Mouse (Mus musculus) MEL (cell line): ENCODE data around the gene Nabp2. TPM values are rescaled to one million over a fixed set of nuclear protein-coding genes. Genes with fewer than 3 reads are reported as not detected.

Source experiments
- DNase-seq: peaks from one replicate; pipeline ENCODE4 v3.0.0; 2011; ENCODE audit warnings: low read depth, low spot score
- H3K27ac ChIP-seq: 2 replicates; pipeline ENCODE4 v1.5.1; 2012; ENCODE audit warnings: low read depth, mild to moderate bottlenecking, control low read depth, low read length, moderate library complexity; ENCODE audit not compliant: control insufficient read depth
- H3K27me3 ChIP-seq, 2 experiments: fragments of 150-350 bp in 1 of 2; sonication (generic) in 1 of 2; 2 replicates each; pipeline ENCODE4 v1.6.1; 2012; ENCODE audit warnings: low read length in 2 of 2, mild to moderate bottlenecking in 2 of 2, improper control_type of control experiment in 1 of 2, moderate library complexity in 1 of 2; ENCODE audit not compliant: insufficient read depth in 2 of 2, control insufficient read depth in 1 of 2
- H3K36me3 ChIP-seq, 2 experiments: 2 replicates each; pipeline ENCODE4 v1.6.1; 2012 to 2014; ENCODE audit warnings: low read length in 2 of 2, improper control_type of control experiment in 1 of 2, inconsistent platforms in 1 of 2, mild to moderate bottlenecking in 1 of 2; ENCODE audit not compliant: insufficient read depth in 2 of 2, control insufficient read depth in 1 of 2
- H3K4me1 ChIP-seq, 2 experiments: fragments of 150-350 bp in 1 of 2; sonication (generic) in 1 of 2; 2 replicates each; pipeline ENCODE4 v1.6.1; 2012; ENCODE audit warnings: low read length in 2 of 2, improper control_type of control experiment in 1 of 2, mild to moderate bottlenecking in 1 of 2; ENCODE audit not compliant: insufficient read depth in 2 of 2, control insufficient read depth in 1 of 2
- H3K4me3 ChIP-seq, 2 experiments: fragments of 150-350 bp in 1 of 2; sonication (generic) in 1 of 2; 2 replicates each; pipeline ENCODE4 v1.5.1; 2012; ENCODE audit warnings: low read depth in 2 of 2, low read length in 2 of 2, mild to moderate bottlenecking in 2 of 2, moderate library complexity in 2 of 2, control low read depth in 1 of 2, improper control_type of control experiment in 1 of 2; ENCODE audit not compliant: control insufficient read depth in 1 of 2, insufficient read depth in 1 of 2
- H3K79me2 ChIP-seq: 2 replicates; pipeline ENCODE4 v1.6.1; 2012; ENCODE audit warnings: mild to moderate bottlenecking, low read length, moderate library complexity; ENCODE audit not compliant: control insufficient read depth, poor library complexity, insufficient read depth
- H3K9ac ChIP-seq: 2 replicates; pipeline ENCODE4 v1.6.1; 2012; ENCODE audit warnings: low read depth, mild to moderate bottlenecking, control low read depth, low read length, moderate library complexity; ENCODE audit not compliant: control insufficient read depth, poor library complexity, severe bottlenecking
- H3K9me3 ChIP-seq: fragments of 150-350 bp; sonication (generic); replicated peaks from 2 replicates; pipeline ENCODE4 v1.6.1; 2012; ENCODE audit warnings: mild to moderate bottlenecking, low read length, improper control_type of control experiment, moderate library complexity; ENCODE audit not compliant: insufficient read depth
- CHD2 ChIP-seq: IDR thresholded peaks from 2 replicates; pipeline ENCODE4 v1.6.1; 2011; ENCODE audit warnings: low read length, improper control_type of control experiment
- E2F4 ChIP-seq: IDR thresholded peaks from 2 replicates; pipeline ENCODE4 v1.6.1; 2011; ENCODE audit warnings: low read depth, low read length, improper control_type of control experiment, borderline replicate concordance
- ELF1 ChIP-seq: IDR thresholded peaks from 2 replicates; pipeline ENCODE4 v1.6.1; 2014; ENCODE audit warnings: low read depth, mild to moderate bottlenecking, inconsistent platforms, low read length, improper control_type of control experiment, moderate library complexity
- GATA1 ChIP-seq: IDR thresholded peaks from 2 replicates; pipeline ENCODE4 v1.6.1; 2011; ENCODE audit warnings: low read depth, low read length, improper control_type of control experiment
- KAT2A ChIP-seq: conservative IDR thresholded peaks from 2 replicates; pipeline ENCODE4 v1.6.1; 2012; ENCODE audit warnings: low read depth, low read length, improper control_type of control experiment, inconsistent platforms
- MYB ChIP-seq: IDR thresholded peaks from 2 replicates; pipeline ENCODE4 v1.6.1; 2011; ENCODE audit warnings: mild to moderate bottlenecking, low read depth, low read length, improper control_type of control experiment
- NRF1 ChIP-seq: IDR thresholded peaks from 2 replicates; pipeline ENCODE4 v1.6.1; 2014; ENCODE audit warnings: low read depth, mild to moderate bottlenecking, inconsistent platforms, low read length, improper control_type of control experiment, moderate library complexity; ENCODE audit not compliant: poor library complexity, insufficient read depth, severe bottlenecking
- POLR2A ChIP-seq, 2 experiments: IDR thresholded peaks; 2 replicates each; pipeline ENCODE4 v1.6.1; 2011 to 2012; ENCODE audit warnings: low read length in 2 of 2, mild to moderate bottlenecking in 2 of 2, control low read depth in 1 of 2, improper control_type of control experiment in 1 of 2, low read depth in 1 of 2, moderate library complexity in 1 of 2; ENCODE audit not compliant: control insufficient read depth in 1 of 2, insufficient read depth in 1 of 2, poor library complexity in 1 of 2
- POLR2AphosphoS2 ChIP-seq: IDR thresholded peaks from 2 replicates; pipeline ENCODE4 v1.6.1; 2011; ENCODE audit warnings: low read length, improper control_type of control experiment
- RAD21 ChIP-seq: IDR thresholded peaks from 2 replicates; pipeline ENCODE4 v1.6.1; 2011; ENCODE audit warnings: mild to moderate bottlenecking, low read depth, low read length, improper control_type of control experiment
- RCOR1 ChIP-seq: IDR thresholded peaks from 2 replicates; pipeline ENCODE4 v1.6.1; 2012; ENCODE audit warnings: low read depth, mild to moderate bottlenecking, inconsistent platforms, low read length, improper control_type of control experiment
- TCF12 ChIP-seq: IDR thresholded peaks from 2 replicates; pipeline ENCODE4 v1.6.1; 2014; ENCODE audit warnings: low read depth, mild to moderate bottlenecking, inconsistent platforms, low read length, improper control_type of control experiment, moderate library complexity
- UBTF ChIP-seq: IDR thresholded peaks from 2 replicates; pipeline ENCODE4 v1.6.1; 2012; ENCODE audit warnings: low read depth, mild to moderate bottlenecking, inconsistent platforms, low read length, improper control_type of control experiment, moderate library complexity, borderline replicate concordance; ENCODE audit not compliant: insufficient read depth
- USF2 ChIP-seq, 2 experiments: IDR thresholded peaks; 2 replicates each; pipeline ENCODE4 v1.6.1; 2011 to 2012; ENCODE audit warnings: improper control_type of control experiment in 2 of 2, low read length in 2 of 2, borderline replicate concordance in 1 of 2, inconsistent platforms in 1 of 2, low read depth in 1 of 2, mild to moderate bottlenecking in 1 of 2; ENCODE audit not compliant: insufficient read depth in 1 of 2
- ZC3H11A ChIP-seq: IDR thresholded peaks from 2 replicates; pipeline ENCODE4 v1.6.1; 2012; ENCODE audit warnings: low read depth, mild to moderate bottlenecking, inconsistent platforms, low read length, improper control_type of control experiment
- ZKSCAN1 ChIP-seq: IDR thresholded peaks from 2 replicates; pipeline ENCODE4 v1.6.1; 2012; ENCODE audit warnings: low read depth, mild to moderate bottlenecking, inconsistent platforms, low read length, improper control_type of control experiment, moderate library complexity
- ZNF384 ChIP-seq: IDR thresholded peaks from 2 replicates; pipeline ENCODE4 v1.6.1; 2012; ENCODE audit warnings: low read depth, mild to moderate bottlenecking, inconsistent platforms, low read length, improper control_type of control experiment
- polyA plus RNA-seq, 2 experiments: library from polyadenylated mRNA; stranded (reverse) in 1 of 2; unstranded in 1 of 2; fragments of >175 nt in 1 of 2; fragments of >200 nt in 1 of 2; gene quantifications; 2 replicates each; pipeline versions ENCODE4 v1.2.1 to v1.2.4; 2012; ENCODE audit warnings: low replicate concordance in 2 of 2, low read depth in 1 of 2; ENCODE audit not compliant: insufficient read length in 2 of 2, insufficient read depth in 1 of 2, missing spikeins in 1 of 2
- total RNA-seq: library from RNA; depleted of rRNA; stranded (reverse); fragments of 300-350 nt; gene quantifications from 2 replicates; pipeline ENCODE4 v1.2.3, GENCODE M21; 2012

Nabp2 gene
- total and polyA plus RNA-seq, 3 experiments: 33.7 to 249 (median 166) TPM

- Histone ChIP-seq H3K27me3 (no peaks in the 10 kb centered on the region), H3K9ac (no peak overlapping the region), H3K9me3 (no peaks in the 10 kb centered on the region), H3K4me3 (no peak overlapping the region), H3K4me1 (peaks cover 4 to 13% of the 10 kb centered on the region in 2 experiments), H3K27ac (no peak overlapping the region), H3K79me2 (no peaks in the 10 kb centered on the region), H3K36me3 (peaks cover 4 to 20% of the 10 kb centered on the region in 2 experiments)
- TF ChIP-seq RCOR1 (0 out of 2 replicates have a peak, but pooled peaks have one; percentile 21), POLR2AphosphoS2 (no peak)
- no peak for DNase-seq
Observed at GRCm38 (mm10) chr10:128422426-128422825, 11.1 kb upstream of the Nabp2 start.

GRCm38 (mm10) chr10:128414848-128415247, 3.6 kb upstream of the Nabp2 start:
- Histone ChIP-seq H3K4me3 (no peak overlapping the region), H3K9ac (no peak overlapping the region), H3K4me1 (no peaks in the 10 kb centered on the region; a peak in 1 of 4 replicates), H3K27me3 (no peaks in the 10 kb centered on the region), H3K27ac (no peak overlapping the region), H3K36me3 (peaks cover 5 to 6% of the 10 kb centered on the region in 2 experiments), H3K9me3 (no peaks in the 10 kb centered on the region), H3K79me2 (peaks cover 24% of the 10 kb centered on the region)
- no peak for TF ChIP-seq POLR2A (IDR thresholded peaks at IDR 0.05; ENCODE audit: control insufficient read depth in 1 of 2, insufficient read depth in 1 of 2, low read depth in 1 of 2, low read length in 2 of 2, poor library complexity in 1 of 2)
- TF ChIP-seq E2F4: no peak
- no peak for TF ChIP-seq RAD21
- no peak for TF ChIP-seq GATA1
- no peak for TF ChIP-seq KAT2A
- TF ChIP-seq ZNF384: no peak
- no peak for TF ChIP-seq ZKSCAN1
- TF ChIP-seq ELF1: no peak
- no peak for TF ChIP-seq UBTF
- TF ChIP-seq ZC3H11A: no peak
- no peak for TF ChIP-seq CHD2
- no peak for TF ChIP-seq MYB
- no peak for DNase-seq

GRCm38 (mm10) chr10:128413076-128413475, 1.8 kb upstream of the Nabp2 start:
- TF ChIP-seq MYB (no peak), ELF1 (no peak), NRF1 (no peak), USF2 (IDR thresholded peaks at IDR 0.05; ENCODE audit: borderline replicate concordance in 1 of 2, insufficient read depth in 1 of 2, low read depth in 1 of 2, low read length in 2 of 2) (no peak), E2F4 (no peak), RAD21 (no peak), TCF12 (no peak), POLR2AphosphoS2 (no peak)
- no peaks in the 10 kb centered on the region for H3K9me3 ChIP-seq
- no peak overlapping the region for H3K4me3 ChIP-seq
- H3K9ac ChIP-seq: no peak overlapping the region
- peaks cover 0 to 8% of the 10 kb centered on the region in 2 experiments; a peak in 2 of 4 replicates for H3K4me1 ChIP-seq
- peaks cover 32% of the 10 kb centered on the region for H3K79me2 ChIP-seq
- peaks cover 2 to 9% of the 10 kb centered on the region in 2 experiments for H3K36me3 ChIP-seq
- no peak overlapping the region for H3K27ac ChIP-seq
- no peaks in the 10 kb centered on the region for H3K27me3 ChIP-seq
- DNase-seq: no peak
